ENCODE assay signal across 17 mouse cellular contexts in genomic region chr5:35160929-35161815, GRCm38 (mm10). TPM values are rescaled to one million over a fixed set of nuclear protein-coding genes. Genes with fewer than 3 reads are reported as not detected.
A peak's percentile ranks its signal among the peaks of the same experiment; 100 is the strongest.
DNase-seq lines count a peak whose midpoint lies in the region; ATAC-seq and TF ChIP-seq lines count a peak whose summit lies in the region.
"Had no signal": no experiment of that assay in that cellular context is flagged by ENCODE, and none has a peak within 500 bp of the region (broad histone marks: within the 10 kb centered on the region; RNA-seq: fewer than 3 reads in every experiment).

No protein-coding gene starts in this region.

- H3K9me3 ChIP-seq in intestine, embryonic 15.5 days, result no peaks in the 10 kb centered on the region
- no peaks in the 10 kb centered on the region for H3K9me3 ChIP-seq in intestine, postnatal 0 days (ENCODE audit: control insufficient read depth)
- H3K9me3 ChIP-seq in G1E (replicated peaks), result no peaks in the 10 kb centered on the region

- H3K27ac ChIP-seq in intestine, embryonic 15.5 days, result no peak overlapping the region
- H3K27ac ChIP-seq in intestine, postnatal 0 days (ENCODE audit: low read depth, low read length), result no peak overlapping the region
- H3K27ac ChIP-seq in left cerebral cortex, adult 2 months, result no peak overlapping the region
- H3K27ac ChIP-seq: layer of hippocampus, adult 2 months; macrophage had no signal

- peak; percentile 79 for ATAC-seq in intestine, embryonic 15.5 days
- ATAC-seq in intestine, postnatal 0 days, result no peak
- ATAC-seq in G1E (ENCODE audit: extremely low read depth, insufficient number of reproducible peaks, low FRiP score, poor library complexity, severe bottlenecking), result peak; percentile 62
- peak; percentile 92 for ATAC-seq in erythroblast, adult 5-6 weeks (replicated peaks; ENCODE audit: low FRiP score, poor library complexity, severe bottlenecking)
- peak; percentile 66 for ATAC-seq in megakaryocyte progenitor cell, adult 5-6 weeks (replicated peaks; ENCODE audit: poor library complexity)
- ATAC-seq: forebrain, embryonic 14.5 days; Patski had no signal

- 64% methylated on average over 5 of the region's 5 CpGs for WGBS in intestine, embryonic 15.5 days
- 68% methylated on average over 5 of the region's 5 CpGs for WGBS in intestine, postnatal 0 days

- intact Hi-C loops in left cerebral cortex, adult 2 months (cut with DNase I), result no loop called here

- H3K9ac ChIP-seq in intestine, embryonic 15.5 days, result no peak overlapping the region
- no peak overlapping the region for H3K9ac ChIP-seq in intestine, postnatal 0 days (ENCODE audit: low read depth, low read length)

- no peak overlapping the region for H3K4me3 ChIP-seq in intestine, embryonic 15.5 days (replicated peaks)
- no peak overlapping the region for H3K4me3 ChIP-seq in intestine, postnatal 0 days (ENCODE audit: low read depth, low read length)
- H3K4me3 ChIP-seq in G1E (ENCODE audit: low read depth, low read length), result no peak overlapping the region; the same call in 1 of the 2 replicates
- H3K4me3 ChIP-seq in left cerebral cortex, adult 2 months, result no peak overlapping the region
- H3K4me3 ChIP-seq: layer of hippocampus, adult 2 months had no signal

- TF ChIP-seq CTCF in intestine, postnatal 0 days (IDR thresholded peaks at IDR 0.05; ENCODE audit: low read depth), result no peak
- TF ChIP-seq CTCF in G1E (IDR thresholded peaks at IDR 0.05; ENCODE audit: low read depth, low read length), result no peak
- TF ChIP-seq CTCF in left cerebral cortex, adult 2 months (IDR thresholded peaks at IDR 0.05), result no peak

- DNase-seq in G1E (ENCODE audit: low spot score), result no peak
- no peak for DNase-seq in left cerebral cortex, adult 2 months (ENCODE audit: extremely low spot score in 1 of 2, low spot score in 2 of 2)
- no peak for DNase-seq in layer of hippocampus, adult 11-12 months (ENCODE audit: low spot score)
- DNase-seq in frontal cortex, postnatal 25 days (ENCODE audit: low spot score in 2 of 2), result no peak
- DNase-seq: adrenal gland, postnatal 10 days; cerebellum, adult 11-12 months; gastrocnemius, postnatal 25 days; kidney, adult 18-20 months; left cerebral cortex, postnatal 4 days had no signal

- H3K4me1 ChIP-seq in intestine, embryonic 15.5 days (replicated peaks), result peaks cover 3% of the 10 kb centered on the region
- H3K4me1 ChIP-seq in intestine, postnatal 0 days (replicated peaks; ENCODE audit: control insufficient read depth, insufficient read depth, low read length), result no peaks in the 10 kb centered on the region
- peaks cover 26% of the 10 kb centered on the region for H3K4me1 ChIP-seq in G1E (ENCODE audit: insufficient read depth, low read depth, low read length)

- no peaks in the 10 kb centered on the region for H3K27me3 ChIP-seq in intestine, embryonic 15.5 days (replicated peaks)
- H3K27me3 ChIP-seq in intestine, postnatal 0 days (replicated peaks; ENCODE audit: control insufficient read depth, insufficient read depth, low read length), result no peaks in the 10 kb centered on the region
- H3K27me3 ChIP-seq in G1E (ENCODE audit: insufficient read depth, low read length), result peaks cover 32% of the 10 kb centered on the region

- H3K4me2 ChIP-seq in intestine, embryonic 15.5 days (replicated peaks), result no peak overlapping the region
- H3K4me2 ChIP-seq in intestine, postnatal 0 days (replicated peaks; ENCODE audit: low read depth), result no peak overlapping the region

- H3K36me3 ChIP-seq in intestine, embryonic 15.5 days, result no peaks in the 10 kb centered on the region
- no peaks in the 10 kb centered on the region for H3K36me3 ChIP-seq in intestine, postnatal 0 days (ENCODE audit: control insufficient read depth, insufficient read depth)
- no peaks in the 10 kb centered on the region for H3K36me3 ChIP-seq in G1E (replicated peaks)

RNA-seq across cellular contexts. Expression of gene Lrpap1, which starts 55.6 kb away (rescaled TPM):
- polyA plus RNA-seq in intestine, embryonic 15.5 days (2015; fragmentation: Nextera tagmentation; extraction: Ambion mirVana), result 90.3 and 94.7 TPM in 2 replicates
- polyA plus RNA-seq in intestine, postnatal 0 days (2015; fragmentation: Nextera tagmentation; extraction: Ambion mirVana), result 47.7 and 50.6 TPM in 2 replicates
- total RNA-seq in G1E (2014; fragmentation: Nextera tagmentation), result 12.4 and 17.5 TPM in 2 replicates
- total RNA-seq in G1E (2017), result 42.5 and 44.5 TPM in 2 replicates
- 10.5 and 20.8 TPM in 2 replicates for polyA plus RNA-seq in G1E (2012)
- total RNA-seq in erythroblast, adult 5-6 weeks (2015; ENCODE audit: low replicate concordance), result 6.5 and 7.5 TPM in 2 replicates
- total RNA-seq in erythroblast, adult 5-6 weeks (2017; ENCODE audit: low replicate concordance), result 10.0 and 17.0 TPM in 2 replicates
- total RNA-seq in megakaryocyte progenitor cell, adult 5-6 weeks (2015), result 32.4 and 41.8 TPM in 2 replicates
- 66.7 and 69.5 TPM in 2 replicates for total RNA-seq in megakaryocyte progenitor cell, adult 5-6 weeks (2017)
- total RNA-seq in left cerebral cortex, adult 2 months (2021), result 100 to 1,000 TPM; 137 to 138 TPM
